Mouse (Mus musculus) naive thymus-derived CD4-positive, alpha-beta T cell, adult 2 months (primary cell): ENCODE results near the gene Csnk1d.

Experiments used
- DNase-seq: peaks from one replicate; pipeline ENCODE4 v3.0.0-alpha.2; 2011; ENCODE audit warnings: low read depth

Csnk1d gene

DNA sequence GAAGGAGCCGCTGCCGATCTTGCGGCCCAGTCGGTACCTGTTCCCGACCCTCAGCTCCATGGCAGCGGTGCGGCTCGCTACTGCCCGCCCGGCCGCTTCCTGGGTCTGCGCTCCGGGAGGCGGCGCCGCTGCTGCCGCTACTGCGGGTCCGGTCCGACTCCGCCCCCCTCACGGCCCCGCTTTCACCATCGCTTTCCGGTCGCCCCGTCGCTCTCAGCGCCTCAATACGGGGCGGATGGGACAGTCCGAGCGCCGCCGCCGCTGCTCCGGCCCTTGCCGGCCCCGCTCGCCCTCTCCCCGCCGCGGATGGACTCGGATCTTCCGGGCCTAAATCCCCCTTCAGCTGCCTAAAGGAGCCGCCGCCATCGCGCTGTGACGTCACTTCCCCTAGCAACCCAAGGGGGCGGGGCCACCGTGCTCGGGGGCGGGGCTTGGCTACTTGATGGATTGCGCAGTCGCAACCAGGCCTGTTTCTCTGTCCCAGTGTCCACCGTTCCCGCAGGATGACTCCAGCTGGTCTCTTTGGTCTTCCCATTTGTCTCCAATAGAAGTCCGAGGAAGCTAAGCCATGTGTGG, at the start of gene Csnk1d:
Gene Csnk1d, minus strand, starts transcription at position 380 of the 576 bp plus-strand sequence.
- DNase-seq: peak; percentile 98

GRCm38 (mm10) chr11:121039302-121039701, 48.2 kb upstream of the Csnk1d start, which contains the start of gene Cd7:
TSS of gene Cd7 (minus strand) at chr11:121039418.
- peak; percentile 70 for DNase-seq

- DNase-seq: peak; percentile 59
Observed at GRCm38 (mm10) chr11:121038366-121039240, 47.5 kb upstream of the Csnk1d start.

DNA sequence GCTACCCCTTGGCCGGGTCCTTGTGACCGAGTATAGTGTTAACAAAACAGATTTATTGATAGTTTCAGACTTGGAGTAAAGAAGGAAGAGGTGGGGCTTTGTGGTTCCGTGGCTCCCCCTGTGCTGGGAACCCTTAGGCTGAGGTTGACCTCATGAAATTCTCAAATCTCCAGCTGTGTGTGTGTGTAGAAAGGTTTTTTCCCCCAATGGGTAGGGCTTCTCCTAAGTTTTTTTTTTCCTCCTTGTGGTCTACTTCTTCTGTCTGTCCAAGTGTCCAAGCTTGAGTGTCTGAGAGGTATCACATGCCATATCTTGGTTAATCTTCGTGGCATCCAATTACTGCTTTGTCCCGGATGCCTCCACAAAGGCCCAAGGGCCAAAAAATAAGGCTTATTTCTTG, 42.0 kb upstream of the Csnk1d start:
- DNase-seq: no peak

DNA sequence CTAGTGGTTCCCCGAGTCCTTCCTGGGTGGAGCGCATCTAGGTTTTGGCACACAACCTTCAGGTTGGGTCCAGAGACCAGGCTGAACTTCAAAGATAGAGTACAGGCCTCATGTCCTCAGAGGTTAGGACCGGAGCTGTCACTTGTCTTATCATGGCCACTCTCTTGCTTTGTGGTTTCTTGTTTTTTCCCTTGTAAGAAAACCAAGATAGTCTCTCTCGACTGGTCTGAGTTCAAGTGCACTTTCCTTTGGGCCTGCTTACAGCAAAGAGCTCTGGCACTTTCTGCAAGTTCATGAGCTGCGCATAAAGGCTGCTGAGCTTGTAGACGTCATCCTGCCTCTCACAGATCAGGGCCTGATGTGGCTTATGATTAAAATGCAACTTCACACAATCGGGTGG, 36.1 kb upstream of the Csnk1d start:
- no peak for DNase-seq

DNA sequence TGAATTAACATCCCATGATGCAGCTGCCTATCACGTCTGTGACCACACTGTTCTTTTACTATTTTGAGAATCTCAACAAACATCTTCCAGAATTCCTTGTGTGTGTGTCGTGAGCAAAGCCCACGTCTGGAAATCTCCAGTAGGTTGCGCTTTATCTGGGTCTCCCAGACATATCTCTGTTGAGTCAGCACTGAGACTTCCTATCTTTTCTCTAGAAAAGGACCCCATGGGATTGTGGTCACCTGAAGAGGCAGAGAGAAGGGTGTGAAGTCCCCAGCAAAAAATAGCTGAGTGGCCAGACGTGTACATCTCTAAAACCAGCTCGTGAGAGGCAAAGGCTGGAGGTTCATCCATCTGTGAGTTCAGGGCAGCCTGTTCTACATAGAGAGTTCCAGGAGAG, 33.0 kb upstream of the Csnk1d start:
- no peak for DNase-seq

DNA sequence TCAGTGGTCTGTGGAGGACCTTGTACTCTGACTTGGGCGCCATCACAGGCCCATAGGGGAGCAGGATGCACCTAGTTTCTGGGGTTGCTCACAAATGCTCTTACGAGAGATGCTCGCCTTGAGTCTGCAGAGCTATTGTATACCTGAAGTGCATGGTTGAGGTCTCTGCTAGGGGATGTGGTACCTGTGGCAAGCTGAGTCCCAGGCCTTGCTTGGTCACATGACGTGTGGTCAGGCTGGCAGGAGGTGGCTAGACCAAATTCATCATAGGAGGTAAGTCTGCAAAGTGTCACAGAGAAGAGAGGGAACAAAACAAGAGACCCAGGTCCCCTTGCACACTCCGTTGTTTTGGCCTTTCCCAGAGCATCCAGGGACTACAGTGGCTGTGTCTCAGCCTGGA, 28.4 kb upstream of the Csnk1d start:
- no peak for DNase-seq

- peak; percentile 79 for DNase-seq
Observed at GRCm38 (mm10) chr11:121017703-121018102, 26.6 kb upstream of the Csnk1d start.

DNA sequence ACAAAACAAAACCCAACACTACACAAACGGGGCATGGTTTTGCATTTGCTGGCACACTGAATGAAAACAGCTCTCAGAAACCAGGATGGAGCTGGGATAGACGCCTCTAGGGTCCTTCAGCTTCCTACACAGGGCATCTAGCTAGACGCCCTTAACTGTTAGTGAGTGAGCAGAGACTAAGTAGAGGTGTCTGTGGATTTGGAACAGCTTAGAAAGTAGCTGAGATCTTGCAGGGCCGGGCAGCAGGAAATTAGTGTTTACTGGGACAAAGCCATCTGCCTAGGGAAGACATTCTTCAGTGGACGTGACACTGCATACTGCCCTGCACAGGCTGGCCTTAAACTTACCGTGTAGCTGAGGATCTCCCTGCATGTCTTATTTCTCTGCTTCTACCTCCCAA, 24.3 kb upstream of the Csnk1d start:
- DNase-seq: no peak

GRCm38 (mm10) chr11:121014896-121015300, 23.8 kb upstream of the Csnk1d start:
- DNase-seq: no peak

GRCm38 (mm10) chr11:121013656-121014055, 22.5 kb upstream of the Csnk1d start:
- no peak for DNase-seq

DNA sequence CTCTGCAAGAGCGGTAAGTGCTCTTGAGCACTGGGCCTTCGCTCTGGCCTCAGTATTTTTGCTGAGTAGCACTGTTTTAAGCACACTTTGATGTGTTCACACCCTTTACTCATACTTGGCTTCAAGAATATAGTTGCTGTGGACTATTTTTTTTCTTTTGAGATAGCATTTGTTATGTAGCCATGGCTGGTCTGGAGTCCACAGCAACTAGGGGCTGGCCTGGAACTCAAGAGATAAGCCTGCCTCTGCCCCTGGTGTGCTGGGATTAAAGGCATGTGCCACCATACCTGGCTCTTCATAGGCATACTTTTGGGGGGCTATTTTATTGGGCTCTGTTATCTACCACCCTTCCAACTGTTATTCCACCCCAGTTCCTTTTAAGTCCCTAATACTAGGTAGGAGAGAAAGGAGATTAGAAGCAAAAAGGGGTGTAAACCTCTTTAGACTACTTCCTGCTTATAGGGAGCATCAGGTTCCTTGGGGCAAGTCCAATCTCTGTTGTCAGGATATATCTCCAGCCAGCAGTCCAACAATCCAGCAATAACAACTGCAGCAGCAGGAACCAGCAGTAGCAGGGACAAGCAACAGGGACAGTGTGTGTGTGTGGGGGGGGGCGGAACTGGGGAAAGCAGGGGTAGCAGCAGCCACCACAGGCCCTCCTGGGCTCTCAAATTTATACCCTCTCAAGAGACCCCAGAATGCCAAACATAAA, 19.1 kb upstream of the Csnk1d start:
- no peak for DNase-seq

DNA sequence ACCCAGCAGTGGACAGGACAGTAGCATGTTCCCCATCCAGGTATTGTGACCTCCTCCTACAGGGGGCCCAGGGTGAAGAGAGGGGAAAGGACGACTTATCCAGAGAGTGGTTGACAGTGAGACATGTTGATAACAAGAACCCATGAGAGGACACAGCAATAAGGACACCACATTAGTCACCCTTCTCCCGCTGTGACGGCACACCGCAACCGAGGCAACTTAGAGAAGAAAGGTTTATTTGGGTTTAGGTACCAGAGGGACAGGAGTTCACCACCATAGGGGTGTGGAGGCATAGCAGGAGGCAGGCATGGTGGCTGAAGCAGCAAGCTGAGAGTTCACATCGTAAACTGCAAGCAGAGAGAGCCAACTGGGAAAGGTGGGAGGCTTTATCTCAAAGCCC, 15.1 kb upstream of the Csnk1d start:
- DNase-seq: no peak

DNA sequence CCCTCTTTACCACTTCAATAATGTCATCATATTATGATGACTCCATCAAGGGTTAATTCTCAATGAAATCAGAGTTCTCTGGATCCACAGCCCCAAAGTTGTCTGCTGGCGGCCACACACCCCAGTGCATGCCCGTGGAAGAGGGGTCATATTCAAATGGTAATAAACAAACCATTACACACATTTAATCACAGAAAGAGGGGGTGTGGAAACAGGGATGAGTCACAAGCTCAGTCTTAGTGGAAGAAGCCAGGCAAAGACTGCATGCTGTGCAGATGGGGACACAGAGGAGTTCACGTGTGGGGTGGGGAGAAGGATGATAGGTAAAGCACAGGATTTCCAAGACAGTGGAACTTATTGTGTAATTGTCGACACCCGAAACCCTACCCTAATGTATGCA, 13.2 kb upstream of the Csnk1d start:
- no peak for DNase-seq

DNA sequence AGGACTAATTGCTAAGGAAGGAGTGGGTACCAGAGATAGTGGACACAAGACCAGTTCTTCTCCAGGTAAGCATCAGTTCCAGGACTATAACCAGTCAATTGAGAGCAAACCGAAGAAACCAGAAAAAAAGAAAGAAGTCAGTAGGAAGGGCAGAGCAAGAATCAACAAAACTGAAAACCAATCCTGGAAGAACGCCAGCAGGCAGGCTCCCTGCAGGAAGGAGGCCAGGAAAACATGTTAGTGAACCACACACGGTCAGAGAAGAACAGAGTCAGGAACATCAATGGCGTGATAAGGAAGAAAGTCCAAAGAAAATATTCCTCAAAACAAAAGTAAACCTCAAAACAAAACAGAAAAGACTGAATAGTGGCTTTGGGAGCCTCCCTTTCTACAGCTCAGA, 10.8 kb upstream of the Csnk1d start:
- no peak for DNase-seq

- no peak for DNase-seq
Observed at GRCm38 (mm10) chr11:120994741-120995140, 3.6 kb upstream of the Csnk1d start.

DNA sequence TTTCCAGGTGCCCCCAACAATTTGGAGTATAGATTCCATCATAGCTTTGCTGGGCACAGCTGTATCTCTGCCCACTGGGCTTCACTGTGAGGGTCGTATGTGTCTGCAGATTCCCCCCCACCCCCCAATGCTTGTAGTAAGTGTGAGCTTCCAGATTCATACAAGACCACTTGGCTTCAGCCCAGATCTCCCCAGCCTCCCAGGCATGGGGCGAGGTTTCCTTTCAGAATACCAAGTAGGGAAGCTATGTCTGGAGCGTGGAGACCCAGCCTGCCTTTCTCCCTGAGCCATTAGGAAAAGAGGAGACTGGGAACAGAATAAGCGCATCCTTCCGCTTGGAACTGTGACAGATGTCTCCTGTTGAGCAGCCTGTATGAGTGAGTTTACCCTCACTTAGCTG, 2.5 kb upstream of the Csnk1d start:
- DNase-seq: no peak

DNA sequence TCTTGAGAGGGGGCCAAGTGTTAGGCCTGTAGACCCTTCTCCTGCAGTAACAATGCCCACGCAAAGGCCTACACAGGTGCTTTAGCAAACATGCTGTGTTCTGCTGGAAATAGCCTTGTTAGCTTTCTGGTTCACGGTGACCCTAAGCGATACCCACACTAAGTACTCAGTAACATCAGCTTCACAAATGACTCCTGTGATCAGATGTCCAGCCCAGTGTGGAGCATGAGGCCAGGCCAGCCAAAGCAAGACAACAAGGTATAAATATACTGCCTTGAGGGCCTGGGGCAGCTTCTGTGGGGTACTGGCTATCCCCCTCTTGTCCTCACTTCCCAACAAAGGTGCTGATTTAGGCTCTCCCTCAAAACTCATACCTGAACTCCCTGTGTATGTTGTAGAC, 1.9 kb upstream of the Csnk1d start:
- no peak for DNase-seq

GRCm38 (mm10) chr11:120991791-120992190, 661 bp upstream of the Csnk1d start:
- DNase-seq: no peak

- peak; percentile 56 for DNase-seq
Observed at GRCm38 (mm10) chr11:120990126-120990781, 876 bp downstream of the Csnk1d start.

DNA sequence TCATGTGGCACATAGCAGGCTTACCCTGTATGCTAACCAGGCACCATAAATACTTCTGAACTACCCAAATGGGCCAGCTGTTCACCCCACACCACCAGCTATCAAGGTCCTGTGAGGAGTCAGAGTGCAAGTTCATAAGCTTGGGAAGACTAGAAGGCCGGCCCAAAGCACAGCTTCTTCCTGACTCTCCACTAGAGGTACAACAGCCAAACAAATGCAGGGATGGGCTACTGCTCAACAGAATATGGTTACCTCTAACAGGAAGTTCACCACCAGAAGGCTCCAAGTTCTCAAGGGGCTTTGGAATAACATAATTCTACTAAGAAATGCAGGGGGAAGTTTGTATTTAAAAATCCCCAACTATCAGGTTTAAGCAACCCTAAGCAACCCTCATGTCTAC, 1.6 kb downstream of the Csnk1d start:
- peak; percentile 37 for DNase-seq

DNA sequence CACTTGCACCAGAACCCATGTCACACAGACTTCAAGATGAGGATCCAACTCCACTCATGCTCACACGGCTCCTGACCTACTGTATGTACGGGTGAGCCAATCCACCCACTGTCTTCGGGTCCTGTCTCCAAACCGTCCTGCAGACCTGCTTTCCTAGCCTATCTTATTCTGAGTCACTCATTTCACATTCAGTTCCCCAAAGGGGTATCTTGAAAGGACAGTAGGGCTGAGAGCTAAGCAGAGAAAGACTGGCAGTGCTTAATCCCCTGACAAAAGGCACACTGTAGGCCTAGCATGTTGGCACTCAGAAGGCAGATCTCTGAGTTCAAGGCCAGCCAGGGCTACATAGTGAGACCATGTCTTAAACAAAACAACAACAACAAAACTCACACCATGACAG, 2.7 kb downstream of the Csnk1d start:
- DNase-seq: no peak
